Mouse (Mus musculus): ENCODE measurements around the gene Tbc1d22a.
A peak's percentile ranks its signal among the peaks of the same experiment; 100 is the strongest.
"Not testable (repeated sequence)": the region's sequence is repeated elsewhere in the genome, so short reads cannot be mapped to it uniquely, and the experiment has no call there.

Tbc1d22a gene

GRCm38 (mm10) chr15:86181321-86181720 lies 32.9 kb upstream of the Tbc1d22a start:
- DNase-seq (ENCODE audit: low read depth), result not testable (repeated sequence)

DNA sequence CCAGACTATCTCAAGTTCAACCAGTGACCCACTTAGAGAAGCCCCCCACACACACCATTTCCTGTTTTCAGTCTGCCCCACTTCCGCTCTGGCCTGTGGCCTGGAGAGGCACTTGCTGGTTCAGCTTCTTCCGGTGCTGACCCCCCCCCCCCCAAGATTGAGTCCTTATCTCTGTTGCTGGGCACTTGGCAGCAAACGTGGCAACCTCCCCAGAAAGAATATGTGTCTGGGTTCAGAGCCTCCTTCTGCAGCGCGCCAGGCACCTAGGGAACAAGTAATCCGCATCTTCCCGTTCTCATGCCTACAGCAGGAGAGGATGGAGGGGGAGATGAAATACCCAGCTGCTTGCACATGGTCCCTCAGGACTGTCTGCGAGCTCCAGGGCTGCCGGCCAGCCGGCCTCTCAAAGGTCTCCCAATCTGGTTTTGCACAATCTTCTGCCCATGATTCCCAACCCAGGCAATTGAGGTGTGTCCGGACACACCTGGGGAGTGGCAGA lies 32.3 kb upstream of the Tbc1d22a start:
- DNase-seq (ENCODE audit: low read depth), result peak; percentile 41

GRCm38 (mm10) chr15:86182646-86183045 lies 31.6 kb upstream of the Tbc1d22a start:
- DNase-seq (ENCODE audit: low read depth), result peak; percentile 68

GRCm38 (mm10) chr15:86183484-86183883 lies 30.8 kb upstream of the Tbc1d22a start:
- no peak for DNase-seq (ENCODE audit: low read depth)

DNA sequence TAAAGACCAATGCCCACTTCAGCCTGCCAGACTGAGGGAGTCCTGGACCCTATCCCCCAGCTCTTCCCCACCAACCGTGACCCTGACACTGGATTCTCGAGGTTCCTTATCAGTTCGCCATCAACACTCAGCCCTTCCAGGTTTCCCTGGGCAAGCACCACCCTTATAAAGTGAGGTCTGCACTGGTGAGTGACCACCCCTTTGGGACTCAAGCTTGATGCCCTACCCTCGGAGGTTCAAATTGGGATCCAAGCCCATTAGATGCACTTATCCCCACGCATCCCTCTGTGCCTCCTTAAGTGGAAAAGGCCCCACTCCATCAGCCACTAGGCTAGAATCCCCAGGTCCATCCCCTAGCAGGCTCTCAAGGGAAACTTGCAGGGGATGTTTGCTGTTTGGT lies 30.2 kb upstream of the Tbc1d22a start:
- DNase-seq (ENCODE audit: low read depth), result no peak

DNA sequence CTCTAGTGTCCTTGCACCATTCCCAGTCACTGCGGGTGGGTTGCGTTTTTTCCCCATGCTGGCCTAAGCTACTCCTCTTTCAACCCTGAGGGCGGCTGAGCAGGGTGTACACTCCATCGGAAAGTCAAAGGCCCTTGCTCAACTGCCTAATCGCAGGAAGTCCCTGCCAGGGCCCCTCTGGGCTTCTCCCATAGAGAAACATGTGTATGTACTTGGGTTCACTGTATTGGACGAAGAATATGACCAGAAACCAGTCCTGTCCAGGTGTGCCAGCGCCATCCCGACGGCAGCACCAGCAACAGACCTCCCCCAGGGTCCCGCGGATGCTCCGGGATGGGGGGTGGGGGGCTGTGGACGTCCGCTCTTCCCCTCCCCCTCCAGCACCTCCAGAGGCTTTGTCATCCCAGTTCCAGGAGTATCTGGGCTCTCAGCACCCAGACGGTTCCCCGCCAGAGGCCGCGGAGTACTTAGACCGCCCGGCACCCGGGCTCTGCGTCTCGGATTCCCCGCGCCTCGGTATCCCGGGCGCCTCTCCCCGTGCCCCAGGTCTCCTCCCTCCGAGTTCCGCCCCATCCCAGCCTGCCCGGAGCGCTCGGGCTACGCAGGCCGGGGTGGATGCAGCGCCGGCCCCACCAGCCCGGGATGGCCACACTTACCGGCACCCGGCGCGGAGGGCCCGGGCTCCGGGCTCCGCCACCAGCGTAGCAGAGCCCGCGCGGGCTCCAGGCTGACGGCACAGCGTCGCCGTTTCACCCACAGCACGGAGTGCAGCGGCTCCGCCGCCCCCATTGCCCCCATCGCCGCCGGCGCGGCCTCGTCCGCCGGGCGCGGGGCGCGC lies 29.2 kb upstream of the Tbc1d22a start:
- peak; percentile 58 for DNase-seq (ENCODE audit: low read depth)

DNA sequence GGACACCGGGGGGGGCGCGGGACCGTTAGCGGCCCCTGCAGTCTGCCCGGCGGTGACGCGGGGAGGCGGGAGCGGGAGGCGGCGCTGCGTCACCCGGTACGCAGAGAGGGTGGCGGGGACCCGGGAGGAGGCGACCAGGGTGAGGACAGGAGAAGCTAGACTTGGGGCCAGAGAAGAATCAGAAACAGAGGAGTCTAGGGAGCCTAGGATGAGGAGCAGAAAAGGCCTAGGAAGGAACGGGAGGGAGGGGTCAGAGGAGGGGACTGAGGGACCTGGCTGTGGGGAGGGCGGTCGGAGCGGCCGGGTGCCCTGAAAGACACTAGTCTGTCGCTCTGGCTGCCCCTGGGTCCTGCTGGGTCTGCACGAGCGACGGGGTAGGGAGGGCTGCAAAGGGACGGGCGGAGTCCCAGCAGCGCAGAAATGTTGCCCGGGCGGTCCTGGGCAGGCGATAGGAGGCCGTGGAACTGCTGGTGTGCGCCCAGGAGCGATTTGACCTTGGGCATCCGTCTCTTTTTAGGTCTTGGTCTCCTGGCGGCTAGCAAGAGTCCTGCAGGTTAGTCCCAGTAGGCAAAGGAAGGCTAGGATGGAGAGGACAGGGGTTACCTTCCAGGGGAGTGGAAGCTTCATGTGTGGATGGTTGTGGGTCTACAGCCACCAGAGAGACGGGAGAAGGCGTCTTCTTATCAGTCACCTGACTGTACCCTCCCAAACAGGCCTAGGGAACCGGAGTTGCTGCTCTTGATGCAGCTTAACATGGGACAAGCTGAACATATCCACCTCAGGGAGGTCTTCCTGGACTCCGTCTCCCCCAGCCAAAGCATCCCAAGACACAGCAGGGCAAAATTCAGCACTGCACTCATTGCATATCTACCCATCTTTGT lies 28.3 kb upstream of the Tbc1d22a start, which contains the start of gene Cerk:
Gene Cerk (minus strand): TSS at position 453 of the 881 bp plus-strand sequence.
- DNase-seq (ENCODE audit: low read depth), result peak; percentile 75

- DNase-seq (ENCODE audit: low read depth), result no peak
Observed at GRCm38 (mm10) chr15:86186686-86187085, 27.6 kb upstream of the Tbc1d22a start.

- DNase-seq (ENCODE audit: low read depth), result no peak
Observed at GRCm38 (mm10) chr15:86188186-86188585, 26.1 kb upstream of the Tbc1d22a start.

DNA sequence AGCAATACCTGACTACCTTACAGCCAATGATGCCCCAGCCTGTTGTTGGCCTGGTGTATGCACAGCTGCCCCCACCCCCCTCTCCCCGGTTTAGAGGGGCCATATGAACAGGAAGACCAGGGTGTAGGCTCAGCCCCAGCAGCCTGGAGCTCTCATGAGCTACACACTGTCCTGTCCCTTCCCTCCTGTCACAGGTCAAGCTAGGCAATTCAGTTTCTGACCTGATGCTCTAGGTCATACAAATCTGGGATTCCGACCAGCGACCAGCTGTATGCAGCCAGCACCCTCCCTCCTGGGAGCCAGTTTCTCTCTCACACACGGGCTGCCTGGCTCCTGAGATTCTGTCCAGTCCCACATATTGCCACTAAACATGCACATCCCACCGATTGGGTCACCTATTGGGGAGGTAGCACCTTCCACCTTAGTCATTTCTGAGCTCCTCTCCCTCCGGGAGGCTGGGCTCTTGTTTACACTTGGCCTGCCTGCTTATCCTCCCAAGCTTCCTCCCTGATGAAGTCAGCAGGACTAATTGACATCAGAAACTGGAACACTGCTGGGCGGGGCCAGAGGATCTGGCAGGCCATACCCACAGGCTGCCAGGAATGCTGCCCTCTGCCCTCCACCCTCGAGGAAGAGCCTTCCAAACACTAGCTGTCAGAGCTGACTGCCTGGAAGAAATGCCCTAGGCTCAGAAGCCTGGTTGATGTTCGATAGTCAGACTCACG lies 25.4 kb upstream of the Tbc1d22a start:
- DNase-seq (ENCODE audit: low read depth), result no peak

DNA sequence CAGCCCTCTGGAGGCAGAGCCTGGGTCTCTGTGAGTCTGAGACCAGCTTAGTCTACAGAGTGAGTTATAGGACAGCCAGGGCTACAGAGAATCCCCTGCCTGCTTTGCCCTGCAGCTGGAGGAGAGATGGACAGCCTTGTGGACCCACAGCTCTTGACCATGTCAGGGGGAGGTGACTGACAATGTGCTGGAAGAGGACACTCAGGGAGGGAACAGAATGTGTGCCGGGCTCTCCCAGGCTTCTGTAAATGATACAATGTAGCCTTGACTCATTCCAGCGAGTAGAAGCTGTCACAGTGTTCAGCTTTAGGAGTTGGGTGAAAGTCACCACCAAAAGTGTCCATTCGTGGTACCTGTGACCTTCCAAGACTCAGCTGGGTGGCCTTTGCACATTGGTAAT lies 23.9 kb upstream of the Tbc1d22a start:
- no peak for DNase-seq (ENCODE audit: low read depth)

DNA sequence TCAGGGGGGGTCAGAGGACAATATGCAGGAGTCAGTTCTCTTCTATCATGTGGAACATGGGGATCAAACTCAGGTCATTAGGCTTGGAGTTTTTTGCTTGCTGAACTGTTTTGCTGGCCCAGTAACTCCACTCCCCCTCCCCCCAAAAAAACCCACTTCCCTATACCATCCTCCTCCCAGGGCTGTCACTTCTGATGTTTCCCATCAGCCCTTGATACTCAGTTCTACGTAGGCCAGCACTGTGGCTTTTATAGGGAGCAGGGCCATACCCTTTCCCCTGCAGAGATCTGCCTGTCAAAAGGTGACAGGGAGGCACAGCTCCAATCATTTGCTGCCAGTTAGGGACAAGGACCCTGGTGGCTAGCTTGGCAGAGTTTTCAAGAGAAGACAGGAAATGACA lies 22.8 kb upstream of the Tbc1d22a start:
- peak; percentile 41 for DNase-seq (ENCODE audit: low read depth)

DNA sequence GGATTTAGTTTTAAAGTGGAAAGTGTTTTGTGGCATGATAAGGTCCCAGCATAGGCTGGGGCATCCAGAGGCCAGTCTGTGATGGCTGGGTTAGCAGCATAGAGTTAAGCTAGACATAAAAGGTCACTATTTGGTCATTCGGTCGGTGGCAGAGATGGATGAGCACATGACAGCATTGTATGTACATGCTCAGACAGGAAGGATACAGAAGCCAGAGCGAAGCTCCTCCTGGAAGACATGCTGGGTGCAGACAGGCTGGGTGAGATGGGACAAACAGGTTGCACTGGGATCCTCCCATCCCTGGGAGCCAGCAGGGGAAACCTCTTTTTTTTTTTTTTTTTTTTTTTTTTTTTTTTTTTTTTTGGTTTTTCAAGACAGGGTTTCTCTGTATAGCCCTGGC lies 22.3 kb upstream of the Tbc1d22a start:
- no peak for DNase-seq (ENCODE audit: low read depth)

GRCm38 (mm10) chr15:86194676-86195453 lies 19.4 kb upstream of the Tbc1d22a start:
- DNase-seq (ENCODE audit: low read depth), result not testable (repeated sequence)

GRCm38 (mm10) chr15:86199052-86199451 lies 15.2 kb upstream of the Tbc1d22a start:
- no peak for DNase-seq (ENCODE audit: low read depth)

- DNase-seq (ENCODE audit: low read depth), result no peak
Observed at GRCm38 (mm10) chr15:86199482-86199881, 14.8 kb upstream of the Tbc1d22a start.

DNA sequence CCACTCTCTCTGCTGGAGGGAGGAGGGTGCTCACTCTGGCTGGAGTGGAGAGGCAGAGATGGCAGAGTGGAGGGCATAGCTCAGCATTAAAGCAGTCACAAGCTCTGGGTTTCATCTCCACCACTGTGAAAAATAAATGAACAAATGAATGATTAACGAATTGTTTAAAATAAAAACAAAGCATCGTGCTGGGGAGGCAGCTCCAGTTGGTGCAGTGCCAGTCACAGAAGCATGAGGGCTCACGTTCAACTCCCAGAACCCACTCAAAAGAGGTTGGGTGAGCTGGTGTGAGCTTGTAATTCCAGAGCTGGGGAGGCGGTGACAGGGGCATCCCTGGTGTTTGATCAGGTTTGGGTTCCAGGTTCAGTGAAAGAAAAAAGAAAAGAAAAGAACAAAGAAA lies 14.1 kb upstream of the Tbc1d22a start:
- DNase-seq (ENCODE audit: low read depth), result no peak

- no peak for DNase-seq (ENCODE audit: low read depth)
Observed at GRCm38 (mm10) chr15:86201095-86201494, 13.2 kb upstream of the Tbc1d22a start.

GRCm38 (mm10) chr15:86201696-86202330 lies 12.4 kb upstream of the Tbc1d22a start:
- DNase-seq (ENCODE audit: low read depth), result no peak

DNA sequence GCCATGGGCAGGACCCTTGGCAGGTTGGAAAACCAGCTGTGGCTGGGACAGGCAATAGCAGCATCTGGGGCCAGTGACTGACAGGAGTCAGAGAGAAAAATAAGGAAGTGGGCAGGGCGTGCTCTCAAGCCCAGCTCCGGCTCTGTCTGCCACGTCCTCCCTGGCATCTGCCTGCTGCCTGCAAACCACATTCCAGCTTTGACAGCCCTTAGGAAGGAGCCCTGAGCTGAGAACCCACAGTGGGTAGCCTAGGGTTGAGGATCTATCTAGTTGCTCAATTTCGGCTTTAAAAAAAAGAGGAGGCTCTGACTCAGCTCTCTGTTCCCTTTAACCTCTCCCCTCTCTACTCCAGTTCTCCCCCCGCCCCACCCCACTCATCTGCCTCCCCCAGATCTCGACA lies 11.6 kb upstream of the Tbc1d22a start:
- DNase-seq (ENCODE audit: low read depth), result peak; percentile 42

DNA sequence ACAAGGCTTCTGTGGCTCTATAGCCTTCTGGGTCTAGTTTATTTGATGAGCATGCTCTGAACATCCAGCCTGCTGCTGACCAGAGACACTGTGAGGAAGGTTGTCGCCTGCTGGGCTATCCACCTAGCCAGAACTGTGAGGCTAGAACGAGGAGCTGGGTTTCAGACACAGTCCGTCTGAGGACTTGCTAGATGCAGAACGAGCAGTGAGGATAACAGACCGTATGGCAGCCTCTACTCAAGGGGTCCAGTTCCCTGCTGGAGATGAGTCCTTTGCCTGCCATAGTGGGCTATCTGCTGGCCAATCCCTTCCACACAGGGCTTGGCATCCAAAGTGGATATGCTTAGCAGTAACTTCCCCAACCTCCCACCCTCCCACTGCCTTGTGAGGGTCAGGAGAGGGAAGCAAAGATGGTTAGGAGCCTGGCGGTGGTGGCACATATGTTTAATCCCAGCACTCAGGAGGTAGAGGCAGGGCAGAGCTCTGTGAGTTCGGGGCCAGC lies 10.9 kb upstream of the Tbc1d22a start:
- DNase-seq (ENCODE audit: low read depth), result no peak
